Comparison of ENCODE assay signal across 8 mouse cellular contexts in the genomic region with DNA sequence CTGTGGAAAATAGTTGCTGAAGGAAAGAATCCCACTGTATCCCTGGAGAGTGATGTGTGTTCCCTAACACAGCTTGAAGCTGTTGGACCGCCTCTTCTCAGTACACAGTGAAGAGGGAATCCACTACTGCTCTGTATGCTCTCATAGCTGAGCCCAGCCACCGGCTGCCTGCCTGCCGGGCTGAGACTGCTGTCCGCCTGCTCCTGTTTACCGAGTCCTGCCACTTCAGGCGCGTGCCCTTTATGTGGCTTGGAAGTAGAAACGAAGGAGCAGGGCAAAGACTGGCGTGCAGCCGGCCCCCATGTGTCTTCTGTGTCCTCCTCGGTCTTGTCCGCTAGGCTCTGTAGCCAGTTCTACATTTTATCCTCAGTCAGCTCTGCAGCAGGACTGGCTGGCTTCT. TPM values are rescaled to one million over a fixed set of nuclear protein-coding genes. Genes with fewer than 3 reads are reported as not detected.
A peak's percentile ranks its signal among the peaks of the same experiment; 100 is the strongest.
DNase-seq lines count a peak whose midpoint lies in the region; ATAC-seq and TF ChIP-seq lines count a peak whose summit lies in the region.

No protein-coding gene starts in this region.

- no peak overlapping the region for H3K4me2 ChIP-seq in liver, embryonic 16.5 days (ENCODE audit: low read depth, low read length)
- no peak overlapping the region for H3K4me2 ChIP-seq in forebrain, embryonic 14.5 days (ENCODE audit: low read length)
- peak overlapping the region; percentile 31; the same call in 1 of the 2 replicates for H3K4me2 ChIP-seq in hindbrain, postnatal 0 days (ENCODE audit: low read depth, low read length)

- H3K36me3 ChIP-seq in liver, embryonic 16.5 days (ENCODE audit: control insufficient read depth, insufficient read depth), result peaks cover 3% of the 10 kb centered on the region
- H3K36me3 ChIP-seq in forebrain, embryonic 14.5 days (ENCODE audit: control insufficient read depth, insufficient read depth, low read length), result no peaks in the 10 kb centered on the region
- H3K36me3 ChIP-seq in hindbrain, postnatal 0 days (ENCODE audit: insufficient read depth, low read length), result no peaks in the 10 kb centered on the region

- H3K4me3 ChIP-seq in liver, embryonic 16.5 days (ENCODE audit: low read depth, low read length), result no peak overlapping the region
- no peak overlapping the region for H3K4me3 ChIP-seq in forebrain, embryonic 14.5 days (ENCODE audit: low read depth, low read length)
- no peak overlapping the region for H3K4me3 ChIP-seq in hindbrain, postnatal 0 days (ENCODE audit: low read length)

- ATAC-seq in liver, embryonic 16.5 days (ENCODE audit: low read depth), result no peak
- no peak for ATAC-seq in forebrain, embryonic 14.5 days
- ATAC-seq in hindbrain, postnatal 0 days, result peak; percentile 84

- no peaks in the 10 kb centered on the region for H3K27me3 ChIP-seq in liver, embryonic 16.5 days (ENCODE audit: control insufficient read depth, insufficient read depth, low read depth, low read length)
- no peaks in the 10 kb centered on the region for H3K27me3 ChIP-seq in forebrain, embryonic 14.5 days (replicated peaks; ENCODE audit: control insufficient read depth, insufficient read depth, low read length)
- no peaks in the 10 kb centered on the region for H3K27me3 ChIP-seq in hindbrain, postnatal 0 days (ENCODE audit: insufficient read depth, low read length)

- H3K27ac ChIP-seq in liver, embryonic 16.5 days (ENCODE audit: low read length), result no peak overlapping the region; the same call in 1 of the 2 replicates
- H3K27ac ChIP-seq in forebrain, embryonic 14.5 days (ENCODE audit: low read depth, low read length), result no peak overlapping the region
- H3K27ac ChIP-seq in hindbrain, postnatal 0 days, result no peak overlapping the region

- peaks cover 56% of the 10 kb centered on the region for H3K4me1 ChIP-seq in liver, embryonic 16.5 days (ENCODE audit: control insufficient read depth, low read depth, low read length)
- H3K4me1 ChIP-seq in forebrain, embryonic 14.5 days (ENCODE audit: control insufficient read depth, insufficient read depth, low read length), result 0 out of 2 replicates have a peak, but pooled peaks cover 4% of the 10 kb centered on the region
- no peaks in the 10 kb centered on the region for H3K4me1 ChIP-seq in hindbrain, postnatal 0 days (ENCODE audit: insufficient read depth, low read length)

- TF ChIP-seq CTCF in hindbrain, postnatal 0 days (IDR thresholded peaks at IDR 0.05; ENCODE audit: low read depth), result no peak

- H3K9ac ChIP-seq in liver, embryonic 16.5 days (ENCODE audit: low read depth, low read length), result 0 out of 2 replicates have a peak overlapping the region, but pooled peaks have one; percentile 37
- H3K9ac ChIP-seq in forebrain, embryonic 14.5 days (ENCODE audit: low read length), result no peak overlapping the region
- H3K9ac ChIP-seq in hindbrain, postnatal 0 days (replicated peaks; ENCODE audit: low read length), result no peak overlapping the region

- no peaks in the 10 kb centered on the region for H3K9me3 ChIP-seq in liver, embryonic 16.5 days (replicated peaks; ENCODE audit: control insufficient read depth, low read length)
- no peaks in the 10 kb centered on the region for H3K9me3 ChIP-seq in forebrain, embryonic 14.5 days (replicated peaks; ENCODE audit: control insufficient read depth, low read length)
- no peaks in the 10 kb centered on the region for H3K9me3 ChIP-seq in hindbrain, postnatal 0 days (ENCODE audit: low read length)

- no peak for DNase-seq in liver
- DNase-seq in forebrain, embryonic 14.5 days (ENCODE audit: low spot score), result peak; percentile 19
- peak; percentile 54 for DNase-seq in hindbrain, postnatal 0 days (ENCODE audit: low spot score)
- DNase-seq in skeletal muscle tissue, adult 2 months (ENCODE audit: low read depth, low spot score), result peak; percentile 64
- DNase-seq in right cerebral cortex, adult 2 months (ENCODE audit: low spot score in 2 of 2), result no peak
- no peak for DNase-seq in thymus, postnatal 14 days
- DNase-seq in kidney, adult 9 months, result no peak

- 65% methylated on average over 12 of the region's 12 CpGs for WGBS in liver, embryonic 16.5 days (ENCODE audit: insufficient replicate concordance)
- 36% methylated on average over 12 of the region's 12 CpGs for WGBS in forebrain, embryonic 14.5 days
- WGBS in hindbrain, postnatal 0 days, result 21% methylated on average over 12 of the region's 12 CpGs

RNA-seq across cellular contexts. Expression of gene Plpp1, which starts 34.5 kb away (rescaled TPM):
- 42.6 and 44.4 TPM in 2 replicates for polyA plus RNA-seq in liver, embryonic 16.5 days (2015; fragmentation: Nextera tagmentation; extraction: Ambion mirVana)
- polyA plus RNA-seq in forebrain, embryonic 14.5 days (2014; fragmentation: Nextera tagmentation; extraction: Ambion mirVana), result 39.5 and 41.2 TPM in 2 replicates
- 54.0 and 64.4 TPM in 2 replicates for total RNA-seq in hindbrain, postnatal 0 days (2014; rRNA removed)
- 88.1 and 89.7 TPM in 2 replicates for polyA plus RNA-seq in hindbrain, postnatal 0 days (2015; fragmentation: Nextera tagmentation; extraction: Ambion mirVana)

Comparison
In these comparisons a context has a peak if more than half of its experiments do, and no peak if none do; other contexts are left out.
1. DNase-seq: peak in forebrain, embryonic 14.5 days (single experiment), hindbrain, postnatal 0 days (single experiment) and skeletal muscle tissue, adult 2 months (single experiment); none in liver (single experiment), right cerebral cortex, adult 2 months (0 of 2), thymus, postnatal 14 days (single experiment) and kidney, adult 9 months (single experiment).